Comparison of ENCODE assay signal across 31 mouse cellular contexts in genomic region chr15:88692720-88693119, GRCm38 (mm10). TPM values are rescaled to one million over a fixed set of nuclear protein-coding genes. Genes with fewer than 3 reads are reported as not detected.
DNase-seq lines count a peak whose midpoint lies in the region; ATAC-seq and TF ChIP-seq lines count a peak whose summit lies in the region.
"Had no signal": no experiment of that assay in that cellular context is flagged by ENCODE, and none has a peak within 500 bp of the region (broad histone marks: within the 10 kb centered on the region; RNA-seq: fewer than 3 reads in every experiment).

No protein-coding gene starts in this region.

- TF ChIP-seq CTCF in midbrain, postnatal 0 days (IDR thresholded peaks at IDR 0.05) = no peak

- no peak overlapping the region for H3K4me3 ChIP-seq in midbrain, postnatal 0 days (ENCODE audit: low read depth, low read length)
- H3K4me3 ChIP-seq: embryonic facial prominence, embryonic 12.5 days; heart, embryonic 12.5 days; hindbrain, embryonic 13.5 days; liver, embryonic 12.5 days; megakaryocyte, embryonic 14.5 days; midbrain, embryonic 12.5 days; neural tube, embryonic 13.5 days had no signal

- H3K9ac ChIP-seq in midbrain, postnatal 0 days (replicated peaks; ENCODE audit: low read length, poor library complexity, severe bottlenecking) = no peak overlapping the region
- H3K9ac ChIP-seq: embryonic facial prominence, embryonic 12.5 days; heart, embryonic 12.5 days; hindbrain, embryonic 13.5 days; liver, embryonic 12.5 days; liver, postnatal 0 days; midbrain, embryonic 12.5 days; neural tube, embryonic 13.5 days had no signal

- no peak overlapping the region for H3K4me2 ChIP-seq in midbrain, postnatal 0 days (ENCODE audit: low read depth, low read length, poor library complexity, severe bottlenecking)
- H3K4me2 ChIP-seq: embryonic facial prominence, embryonic 12.5 days; heart, embryonic 12.5 days; hindbrain, embryonic 13.5 days; liver, embryonic 12.5 days; midbrain, embryonic 12.5 days; neural tube, embryonic 13.5 days had no signal

- H3K27me3 ChIP-seq in midbrain, postnatal 0 days (ENCODE audit: insufficient read depth, low read length) = no peaks in the 10 kb centered on the region
- H3K27me3 ChIP-seq: embryonic facial prominence, embryonic 12.5 days; heart, embryonic 12.5 days; hindbrain, embryonic 13.5 days; liver, embryonic 12.5 days; megakaryocyte, embryonic 14.5 days; midbrain, embryonic 12.5 days; neural tube, embryonic 13.5 days had no signal

- no peaks in the 10 kb centered on the region for H3K9me3 ChIP-seq in midbrain, postnatal 0 days (ENCODE audit: low read length)
- H3K9me3 ChIP-seq: embryonic facial prominence, embryonic 12.5 days; heart, embryonic 12.5 days; hindbrain, embryonic 13.5 days; liver, embryonic 12.5 days; megakaryocyte, embryonic 14.5 days; midbrain, embryonic 12.5 days; neural tube, embryonic 13.5 days had no signal

- ATAC-seq in midbrain, postnatal 0 days (ENCODE audit: low FRiP score) = no peak
- ATAC-seq: CD4-positive, CD25-positive, alpha-beta regulatory T cell, adult 4 months; forebrain, embryonic 14.5 days; intestine, embryonic 16.5 days; liver, embryonic 12.5 days; liver, postnatal 0 days had no signal

- peaks cover 56% of the 10 kb centered on the region for H3K36me3 ChIP-seq in midbrain, postnatal 0 days (ENCODE audit: insufficient read depth, low read length)

- WGBS in midbrain, postnatal 0 days = 77% methylated on average over 9 of the region's 9 CpGs

- DNase-seq in ovary, adult 18-20 months (ENCODE audit: low spot score) = peak; percentile 17
- no peak for DNase-seq in ovary, postnatal 36 days (ENCODE audit: low spot score)
- DNase-seq in ZHBTc4 (ENCODE audit: low read depth, low spot score) = peak; percentile 43
- DNase-seq in adrenal gland, postnatal 36 days = peak; percentile 58 to 60
- DNase-seq in heart, adult 9 months (ENCODE audit: low spot score in 2 of 2) = no peak
- DNase-seq in midbrain, postnatal 0 days (ENCODE audit: low spot score) = no peak
- DNase-seq in frontal cortex, postnatal 36 days (ENCODE audit: low spot score in 2 of 2) = no peak
- DNase-seq: cerebellum, adult 2 months; cerebellum, postnatal 36 days; gastrocnemius, postnatal 25 days; heart, adult 18-20 months; heart, postnatal 4 days; kidney, adult 8-10 months; layer of hippocampus, postnatal 36 days; liver, postnatal 0 days; lung, postnatal 4 days; retina, postnatal 1 day; right cerebral cortex, postnatal 14 days; thymus, adult 18-20 months; thymus, postnatal 25 days had no signal

- no peaks in the 10 kb centered on the region for H3K4me1 ChIP-seq in midbrain, postnatal 0 days (ENCODE audit: insufficient read depth, low read length)
- H3K4me1 ChIP-seq: embryonic facial prominence, embryonic 12.5 days; liver, embryonic 12.5 days; midbrain, embryonic 12.5 days; neural tube, embryonic 13.5 days had no signal

- H3K27ac ChIP-seq in midbrain, postnatal 0 days (ENCODE audit: low read depth, low read length) = no peak overlapping the region
- H3K27ac ChIP-seq: embryonic facial prominence, embryonic 12.5 days; hindbrain, embryonic 13.5 days; kidney, postnatal 0 days; liver, embryonic 12.5 days; midbrain, embryonic 12.5 days; neural tube, embryonic 13.5 days had no signal

RNA-seq across cellular contexts. Expression of gene Brd1, which starts 41.3 kb away (rescaled TPM):
- 10 to 100 TPM; 54.0 to 65.9 TPM for total RNA-seq in adrenal gland, postnatal 36 days (2021)
- 42.2 and 51.4 TPM in 2 replicates for total RNA-seq in midbrain, postnatal 0 days (2014; rRNA removed)
- polyA plus RNA-seq in midbrain, postnatal 0 days (2015; fragmentation: Nextera tagmentation; extraction: Ambion mirVana) = 9.7 and 11.7 TPM in 2 replicates

RNA-seq across cellular contexts. Expression of gene Zbed4, which starts 58.7 kb away (rescaled TPM):
- 10 to 100 TPM in 1 of 2 experiments, 1 to 10 TPM in 1; 9.6 to 11.3 TPM for total RNA-seq in adrenal gland, postnatal 36 days (2021)
- total RNA-seq in midbrain, postnatal 0 days (2014; rRNA removed) = 19.2 and 20.7 TPM in 2 replicates
- 4.3 and 4.5 TPM in 2 replicates for polyA plus RNA-seq in midbrain, postnatal 0 days (2015; fragmentation: Nextera tagmentation; extraction: Ambion mirVana)

Comparison
In these comparisons a context has a peak if more than half of its experiments do, and no peak if none do; other contexts are left out.
1. DNase-seq: peak in ovary, adult 18-20 months (single experiment), ZHBTc4 (single experiment) and adrenal gland, postnatal 36 days (2 of 2); none in ovary, postnatal 36 days (single experiment), heart, adult 9 months (0 of 2), midbrain, postnatal 0 days (single experiment) and frontal cortex, postnatal 36 days (0 of 2).